Mouse (Mus musculus) liver, embryonic 16.5 days (tissue): Measurements from ENCODE around the gene Gm11639. TPM values are rescaled to one million over a fixed set of nuclear protein-coding genes. Genes with fewer than 3 reads are reported as not detected.
A peak's percentile ranks its signal among the peaks of the same experiment; 100 is the strongest.

ENCODE experiments used
- ATAC-seq: fragments of 200-750 bp; cut with Nextera tagmentation; 2 replicates; pipeline ENCODE4 v1.8.0; 2017; ENCODE audit warnings: low read depth, mild to moderate bottlenecking, moderate number of reproducible peaks, moderate library complexity
- H3K27ac ChIP-seq: fragments of 300-500 bp; sonication (generic); 2 replicates; pipeline ENCODE4 v1.5.1; 2014; ENCODE audit warnings: mild to moderate bottlenecking, low read length
- H3K27me3 ChIP-seq: fragments of 300-500 bp; sonication (generic); 2 replicates; pipeline ENCODE4 v1.6.1; 2014; ENCODE audit warnings: low read depth, low read length, mixed read lengths; ENCODE audit not compliant: control insufficient read depth, insufficient read depth
- H3K36me3 ChIP-seq: fragments of 300-500 bp; sonication (generic); 2 replicates; pipeline ENCODE4 v1.6.1; 2014; ENCODE audit warnings: mild to moderate bottlenecking; ENCODE audit not compliant: control insufficient read depth, insufficient read depth
- H3K4me1 ChIP-seq: fragments of 300-500 bp; sonication (generic); 2 replicates; pipeline ENCODE4 v1.6.1; 2014; ENCODE audit warnings: low read depth, low read length, mixed read lengths; ENCODE audit not compliant: control insufficient read depth
- H3K4me2 ChIP-seq: fragments of 300-500 bp; sonication (generic); 2 replicates; pipeline ENCODE4 v1.6.1; 2014; ENCODE audit warnings: low read depth, low read length, mixed read lengths
- H3K4me3 ChIP-seq: fragments of 300-500 bp; sonication (generic); 2 replicates; pipeline ENCODE4 v1.5.1; 2014; ENCODE audit warnings: low read depth, mild to moderate bottlenecking, low read length
- H3K9ac ChIP-seq: fragments of 300-500 bp; sonication (generic); 2 replicates; pipeline ENCODE4 v1.6.1; 2014; ENCODE audit warnings: low read depth, low read length
- H3K9me3 ChIP-seq: fragments of 300-500 bp; sonication (generic); replicated peaks from 2 replicates; pipeline ENCODE4 v1.6.1; 2016; ENCODE audit warnings: low read length; ENCODE audit not compliant: control insufficient read depth
- WGBS: fragments of 180-500 bp; shearing (Covaris S2); extraction: QIAGEN DNeasy Blood & Tissue Kit; methylation state at CpG from one replicate; pipeline ENCODE4 v1.1.7; 2014; ENCODE audit not compliant: insufficient replicate concordance; 5-methylcytosine and 5-hydroxymethylcytosine counted together
- polyA plus RNA-seq: library from polyadenylated mRNA; unstranded; fragments of >200 nt; fragmentation: Nextera tagmentation; extraction: Ambion mirVana; gene quantifications from 2 replicates; pipeline ENCODE4 v1.2.1, GENCODE M21; 2015

Gm11639 gene
- polyA plus RNA-seq, 1 experiment from 2014 or later: 0.06 TPM

DNA sequence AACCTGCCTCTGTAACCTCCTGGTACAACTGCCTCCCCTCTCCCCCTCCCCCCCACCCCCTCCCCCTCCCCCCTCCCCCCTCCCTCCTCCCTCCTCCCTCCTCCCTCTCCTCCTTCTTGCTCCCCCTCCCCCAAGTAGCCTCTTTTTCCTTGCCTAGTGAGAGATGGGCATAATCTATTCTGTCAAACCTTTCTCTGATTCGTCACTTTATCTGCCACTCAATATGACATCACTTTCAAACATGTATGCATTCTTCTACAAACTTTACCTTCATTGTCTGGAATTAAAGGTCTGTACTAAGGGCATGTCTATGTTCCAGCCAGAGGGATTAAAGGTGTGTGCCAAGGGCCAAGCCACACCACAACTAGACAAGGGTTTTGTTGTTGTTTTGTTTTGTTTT is 464.3 kb downstream of the Gm11639 start:
- Histone ChIP-seq H3K9me3 (no peaks in the 10 kb centered on the region), H3K9ac (no peak overlapping the region), H3K27ac (peak overlapping the region; percentile 82), H3K27me3 (no peaks in the 10 kb centered on the region), H3K4me2 (no peak overlapping the region), H3K4me3 (no peak overlapping the region), H3K36me3 (no peaks in the 10 kb centered on the region), H3K4me1 (peaks cover 49% of the 10 kb centered on the region)
- no peak for ATAC-seq
- WGBS: 77% methylated on average over 1 of the region's 1 CpGs

DNA sequence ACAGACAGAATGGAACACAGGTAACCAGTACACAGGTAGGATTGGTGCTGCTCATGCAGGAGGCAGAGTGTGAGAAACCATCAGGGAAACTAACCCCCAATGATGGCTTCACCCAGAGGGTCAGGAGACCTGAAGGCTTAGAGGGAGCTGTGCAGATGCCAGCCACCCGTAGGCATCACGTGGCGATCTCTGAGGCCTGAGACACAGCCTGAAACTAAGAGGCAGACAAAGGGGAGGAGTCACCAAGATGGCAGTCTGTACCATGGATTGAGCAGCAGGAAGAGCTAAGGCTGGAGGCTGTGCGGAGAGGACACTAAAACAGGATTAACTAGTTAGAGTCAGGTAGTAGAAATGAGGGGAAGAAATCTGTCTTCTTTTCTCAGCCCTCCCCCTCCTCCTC is 465.2 kb downstream of the Gm11639 start:
- Histone ChIP-seq H3K4me2 (no peak overlapping the region), H3K27me3 (no peaks in the 10 kb centered on the region), H3K4me1 (peaks cover 47% of the 10 kb centered on the region), H3K4me3 (no peak overlapping the region), H3K36me3 (no peaks in the 10 kb centered on the region), H3K27ac (peak overlapping the region; percentile 82), H3K9me3 (no peaks in the 10 kb centered on the region), H3K9ac (peak overlapping the region; percentile 24; the same call in 1 of the 2 replicates)
- no peak for ATAC-seq
- 54% methylated on average over 4 of the region's 4 CpGs for WGBS

DNA sequence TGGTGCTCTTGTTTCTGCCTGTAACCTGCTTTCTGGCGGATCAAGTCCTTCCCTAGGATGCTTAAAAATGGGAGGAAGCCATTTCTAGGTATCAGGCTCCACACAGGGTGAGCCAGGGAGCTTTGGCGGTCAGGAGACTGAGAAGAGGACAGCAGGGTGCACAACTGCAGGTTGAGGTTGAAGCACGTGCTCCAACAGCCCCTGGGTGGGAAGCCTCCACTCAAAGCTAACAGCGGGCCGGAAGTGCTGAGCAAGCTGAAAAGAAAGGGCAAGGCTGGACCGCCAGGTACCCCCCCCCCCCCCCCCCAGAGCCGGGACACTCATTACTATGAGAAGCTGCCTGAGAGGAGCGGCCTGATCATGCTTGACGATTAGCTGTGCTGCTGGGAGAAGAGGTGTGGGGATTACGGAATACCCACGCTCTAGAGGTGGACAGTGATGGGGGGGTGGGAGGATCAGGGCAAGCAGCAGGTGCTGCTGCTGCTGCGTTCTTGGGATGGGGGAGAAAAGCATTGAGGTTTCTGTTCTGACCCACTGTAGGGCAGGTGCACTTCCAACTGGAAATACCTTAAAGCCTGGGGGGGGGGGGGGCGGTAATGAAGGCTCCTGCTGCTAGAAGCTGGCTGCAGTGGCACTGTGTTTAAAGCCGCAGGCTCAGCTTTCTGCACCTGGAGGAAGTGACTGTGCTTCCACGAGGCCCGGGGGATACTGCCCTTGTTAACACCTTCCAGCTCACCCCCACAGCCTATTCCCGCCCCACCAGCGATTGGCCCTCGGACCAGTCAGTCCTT is 465.9 kb downstream of the Gm11639 start:
- Histone ChIP-seq H3K4me1 (peaks cover 52% of the 10 kb centered on the region), H3K27me3 (no peaks in the 10 kb centered on the region), H3K4me3 (no peak overlapping the region), H3K9me3 (no peaks in the 10 kb centered on the region), H3K27ac (peak overlapping the region; percentile 82), H3K4me2 (peak overlapping the region; percentile 68), H3K36me3 (no peaks in the 10 kb centered on the region), H3K9ac (peak overlapping the region; percentile 50)
- no peak for ATAC-seq
- 20% methylated on average over 18 of the region's 19 CpGs for WGBS

- peak overlapping the region; percentile 68 for H3K4me2 ChIP-seq
- H3K27ac ChIP-seq: peak overlapping the region; percentile 82
- no peak for ATAC-seq
- H3K27me3 ChIP-seq: no peaks in the 10 kb centered on the region
- H3K4me1 ChIP-seq: peaks cover 58% of the 10 kb centered on the region
- peak overlapping the region; percentile 50 for H3K9ac ChIP-seq
- H3K9me3 ChIP-seq: no peaks in the 10 kb centered on the region
- no peak overlapping the region for H3K4me3 ChIP-seq
- H3K36me3 ChIP-seq: no peaks in the 10 kb centered on the region
- 48% methylated on average over 2 of the region's 4 CpGs for WGBS
Observed at GRCm38 (mm10) chr11:105152017-105152300, 466.5 kb downstream of the Gm11639 start.

GRCm38 (mm10) chr11:105152357-105152899 is 466.9 kb downstream of the Gm11639 start:
- H3K4me1 ChIP-seq: peaks cover 62% of the 10 kb centered on the region
- peak overlapping the region; percentile 61 for H3K9ac ChIP-seq
- 22% methylated on average over 11 of the region's 11 CpGs for WGBS
- H3K36me3 ChIP-seq: no peaks in the 10 kb centered on the region
- H3K27me3 ChIP-seq: no peaks in the 10 kb centered on the region
- peak overlapping the region; percentile 68 for H3K4me2 ChIP-seq
- no peaks in the 10 kb centered on the region for H3K9me3 ChIP-seq
- peak overlapping the region; percentile 38 for H3K4me3 ChIP-seq
- peak; percentile 86 for ATAC-seq
- H3K27ac ChIP-seq: peak overlapping the region; percentile 96

- H3K4me3 ChIP-seq: peak overlapping the region; percentile 38
- peak overlapping the region; percentile 61 for H3K9ac ChIP-seq
- no peaks in the 10 kb centered on the region for H3K27me3 ChIP-seq
- peak overlapping the region; percentile 68 for H3K4me2 ChIP-seq
- no peaks in the 10 kb centered on the region for H3K9me3 ChIP-seq
- H3K27ac ChIP-seq: peak overlapping the region; percentile 96
- H3K36me3 ChIP-seq: no peaks in the 10 kb centered on the region
- H3K4me1 ChIP-seq: peaks cover 70% of the 10 kb centered on the region
- peak; percentile 84 for ATAC-seq
- WGBS: 23% methylated on average over 12 of the region's 12 CpGs
Observed at GRCm38 (mm10) chr11:105153068-105153833, 467.7 kb downstream of the Gm11639 start.

DNA sequence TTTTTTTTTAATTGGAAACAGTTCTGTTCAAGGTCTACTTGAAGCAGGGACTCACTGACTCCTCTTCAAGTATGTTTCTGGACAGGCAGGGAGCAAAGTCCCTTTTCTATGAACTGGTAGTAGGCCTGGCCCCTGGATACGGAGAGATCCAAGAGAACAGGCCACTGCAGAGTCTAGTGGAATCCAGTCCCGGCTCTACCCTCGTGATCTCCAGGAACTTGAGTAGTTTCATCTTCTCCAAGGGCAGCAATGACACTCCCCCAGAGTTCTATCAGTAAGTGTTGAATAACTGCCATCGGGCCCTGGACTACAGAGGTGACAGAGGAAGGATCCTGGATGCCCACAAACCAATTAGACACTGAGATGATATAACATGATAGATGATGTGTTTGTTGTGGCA is 470.4 kb downstream of the Gm11639 start:
- Histone ChIP-seq H3K27ac (peak overlapping the region; percentile 48; the same call in 1 of the 2 replicates), H3K4me1 (peaks cover 54% of the 10 kb centered on the region), H3K9ac (no peak overlapping the region), H3K4me3 (no peak overlapping the region), H3K36me3 (no peaks in the 10 kb centered on the region), H3K4me2 (no peak overlapping the region), H3K27me3 (no peaks in the 10 kb centered on the region), H3K9me3 (no peaks in the 10 kb centered on the region)
- 53% methylated on average over 4 of the region's 4 CpGs for WGBS
- ATAC-seq: no peak

- peak overlapping the region; percentile 38 for H3K4me3 ChIP-seq
- peaks cover 45% of the 10 kb centered on the region for H3K4me1 ChIP-seq
- H3K27ac ChIP-seq: peak overlapping the region; percentile 58
- H3K9me3 ChIP-seq: no peaks in the 10 kb centered on the region
- no peak for ATAC-seq
- no peaks in the 10 kb centered on the region for H3K27me3 ChIP-seq
- no peaks in the 10 kb centered on the region for H3K36me3 ChIP-seq
- peak overlapping the region; percentile 33; the same call in 1 of the 2 replicates for H3K4me2 ChIP-seq
- WGBS: 57% methylated on average over 19 of the region's 19 CpGs
- peak overlapping the region; percentile 14; the same call in 1 of the 2 replicates for H3K9ac ChIP-seq
Observed at GRCm38 (mm10) chr11:105156748-105157267, 471.3 kb downstream of the Gm11639 start.
